Mouse (Mus musculus) heart, embryonic 14.5 days (tissue): ENCODE results near the gene Il10rb. TPM values are rescaled to one million over a fixed set of nuclear protein-coding genes. Genes with fewer than 3 reads are reported as not detected.

Experiments
- ATAC-seq: fragments of 200-750 bp; cut with Nextera tagmentation; 2 replicates; pipeline ENCODE4 v1.8.0; 2017; ENCODE audit warnings: low read depth, moderate TSS enrichment; ENCODE audit not compliant: insufficient number of reproducible peaks, insufficient read depth, low FRiP score
- H3K27ac ChIP-seq, 2 experiments: fragments of 200-500 bp in 1 of 2; fragments of 300-500 bp in 1 of 2; sonication (generic) in 1 of 2; replicated peaks in 1 of 2; 2 replicates each; pipeline ENCODE4 v1.5.1; 2012 to 2014; ENCODE audit warnings: low read depth in 2 of 2, low read length in 2 of 2, control low read depth in 1 of 2, mild to moderate bottlenecking in 1 of 2, mixed read lengths in 1 of 2; ENCODE audit not compliant: control insufficient read depth in 1 of 2, insufficient read depth in 1 of 2
- H3K27me3 ChIP-seq: fragments of 300-500 bp; sonication (generic); 2 replicates; pipeline ENCODE4 v1.6.1; 2014; ENCODE audit warnings: mild to moderate bottlenecking, low read length, control low read depth; ENCODE audit not compliant: control insufficient read depth, insufficient read depth
- H3K36me3 ChIP-seq: fragments of 300-500 bp; sonication (generic); 2 replicates; pipeline ENCODE4 v1.6.1; 2014; ENCODE audit warnings: mild to moderate bottlenecking, control low read depth, low read length, mixed read lengths; ENCODE audit not compliant: control insufficient read depth, insufficient read depth
- H3K4me1 ChIP-seq, 2 experiments: fragments of 200-500 bp in 1 of 2; fragments of 300-500 bp in 1 of 2; sonication (generic) in 1 of 2; 2 replicates each; pipeline ENCODE4 v1.6.1; 2012 to 2014; ENCODE audit warnings: low read length in 2 of 2, control low read depth in 1 of 2, mixed read lengths in 1 of 2; ENCODE audit not compliant: control insufficient read depth in 2 of 2, insufficient read depth in 2 of 2
- H3K4me2 ChIP-seq: fragments of 300-500 bp; sonication (generic); 2 replicates; pipeline ENCODE4 v1.6.1; 2014; ENCODE audit warnings: mild to moderate bottlenecking, low read length
- H3K4me3 ChIP-seq, 2 experiments: fragments of 200-500 bp in 1 of 2; fragments of 300-500 bp in 1 of 2; sonication (generic) in 1 of 2; 2 replicates each; pipeline ENCODE4 v1.5.1; 2012 to 2014; ENCODE audit warnings: low read length in 2 of 2, mild to moderate bottlenecking in 2 of 2, control low read depth in 1 of 2, low read depth in 1 of 2, moderate library complexity in 1 of 2; ENCODE audit not compliant: control insufficient read depth in 1 of 2, insufficient read depth in 1 of 2
- H3K9ac ChIP-seq: fragments of 300-500 bp; sonication (generic); 2 replicates; pipeline ENCODE4 v1.6.1; 2014; ENCODE audit warnings: mild to moderate bottlenecking, low read length
- H3K9me3 ChIP-seq: fragments of 300-500 bp; sonication (generic); 2 replicates; pipeline ENCODE4 v1.6.1; 2016; ENCODE audit warnings: low read length, control low read depth; ENCODE audit not compliant: control insufficient read depth
- WGBS: fragments of 180-500 bp; shearing (Covaris S2); extraction: QIAGEN DNeasy Blood & Tissue Kit; methylation state at CpG from one replicate; pipeline ENCODE4 v1.1.7; 2014; 5-methylcytosine and 5-hydroxymethylcytosine counted together
- polyA plus RNA-seq: library from polyadenylated mRNA; unstranded; fragments of >200 nt; fragmentation: Nextera tagmentation; extraction: Ambion mirVana; gene quantifications from 2 replicates; pipeline ENCODE4 v1.2.1, GENCODE M21; 2014

Il10rb gene
- polyA plus RNA-seq, 1 experiment from 2014 or later, result 59.2 TPM

- H3K27me3 ChIP-seq, result no peaks in the 10 kb centered on the region
- H3K36me3 ChIP-seq, result peaks cover 55% of the 10 kb centered on the region
- 73% methylated on average over 8 of the region's 8 CpGs for WGBS
- no peak overlapping the region for H3K27ac ChIP-seq
- H3K4me2 ChIP-seq, result no peak overlapping the region
- H3K4me3 ChIP-seq, result no peak overlapping the region
- H3K9me3 ChIP-seq, result no peaks in the 10 kb centered on the region
- H3K9ac ChIP-seq, result no peak overlapping the region
- ATAC-seq, result no peak
- peaks cover 0 to 7% of the 10 kb centered on the region in 2 experiments; a peak in 2 of 4 replicates for H3K4me1 ChIP-seq
Observed at GRCm38 (mm10) chr16:91395633-91396392, 10.2 kb upstream of the Il10rb start.

- no peaks in the 10 kb centered on the region for H3K27me3 ChIP-seq
- no peak overlapping the region for H3K4me2 ChIP-seq
- no peak overlapping the region for H3K4me3 ChIP-seq
- 37% methylated on average over 10 of the region's 10 CpGs for WGBS
- peaks cover 56% of the 10 kb centered on the region for H3K36me3 ChIP-seq
- H3K9ac ChIP-seq, result no peak overlapping the region
- ATAC-seq, result no peak
- peaks cover 0 to 7% of the 10 kb centered on the region in 2 experiments; a peak in 2 of 4 replicates for H3K4me1 ChIP-seq
- H3K9me3 ChIP-seq, result no peaks in the 10 kb centered on the region
- H3K27ac ChIP-seq, result no peak overlapping the region
Observed at GRCm38 (mm10) chr16:91396844-91397537, 9.0 kb upstream of the Il10rb start.

GRCm38 (mm10) chr16:91398030-91398429 lies 7.9 kb upstream of the Il10rb start:
- 88% methylated on average over 12 of the region's 12 CpGs for WGBS
- H3K9me3 ChIP-seq, result no peaks in the 10 kb centered on the region
- ATAC-seq, result no peak
- H3K27me3 ChIP-seq, result no peaks in the 10 kb centered on the region
- no peak overlapping the region for H3K9ac ChIP-seq
- H3K4me1 ChIP-seq, result peaks cover 0 to 7% of the 10 kb centered on the region in 2 experiments; a peak in 2 of 4 replicates
- H3K27ac ChIP-seq, result no peak overlapping the region
- H3K4me2 ChIP-seq, result no peak overlapping the region
- no peak overlapping the region for H3K4me3 ChIP-seq
- peaks cover 53% of the 10 kb centered on the region for H3K36me3 ChIP-seq

- no peak for ATAC-seq
- H3K9ac ChIP-seq, result no peak overlapping the region
- H3K36me3 ChIP-seq, result peaks cover 50% of the 10 kb centered on the region
- H3K4me1 ChIP-seq, result peaks cover 0 to 7% of the 10 kb centered on the region in 2 experiments; a peak in 2 of 4 replicates
- no peak overlapping the region for H3K27ac ChIP-seq
- H3K4me2 ChIP-seq, result no peak overlapping the region
- no peaks in the 10 kb centered on the region for H3K27me3 ChIP-seq
- no peak overlapping the region for H3K4me3 ChIP-seq
- 91% methylated on average over 7 of the region's 7 CpGs for WGBS
- no peaks in the 10 kb centered on the region for H3K9me3 ChIP-seq
Observed at GRCm38 (mm10) chr16:91398944-91399343, 7.0 kb upstream of the Il10rb start.

GRCm38 (mm10) chr16:91401569-91402165 lies 4.3 kb upstream of the Il10rb start:
- H3K27me3 ChIP-seq, result no peaks in the 10 kb centered on the region
- peaks cover 4 to 6% of the 10 kb centered on the region in 2 experiments; a peak in 3 of 4 replicates for H3K4me1 ChIP-seq
- no peak for ATAC-seq
- H3K4me2 ChIP-seq, result no peak overlapping the region
- H3K27ac ChIP-seq, result no peak overlapping the region
- peaks cover 37% of the 10 kb centered on the region for H3K36me3 ChIP-seq
- no peaks in the 10 kb centered on the region for H3K9me3 ChIP-seq
- H3K4me3 ChIP-seq, result no peak overlapping the region
- 85% methylated on average over 6 of the region's 6 CpGs for WGBS
- H3K9ac ChIP-seq, result no peak overlapping the region

- Histone ChIP-seq H3K9me3 (no peaks in the 10 kb centered on the region), H3K27me3 (no peaks in the 10 kb centered on the region), H3K4me1 (peaks cover 13 to 19% of the 10 kb centered on the region in 2 experiments; a peak in 3 of 4 replicates), H3K4me3 (no peak overlapping the region), H3K36me3 (peaks cover 42% of the 10 kb centered on the region), H3K4me2 (no peak overlapping the region), H3K9ac (no peak overlapping the region), H3K27ac (no peak overlapping the region)
- ATAC-seq, result no peak
- WGBS, result 68% methylated on average over 9 of the region's 9 CpGs
Observed at GRCm38 (mm10) chr16:91403784-91404183, 2.2 kb upstream of the Il10rb start.

GRCm38 (mm10) chr16:91404187-91404586 lies 1.8 kb upstream of the Il10rb start:
- H3K9me3 ChIP-seq, result no peaks in the 10 kb centered on the region

More at GRCm38 (mm10) chr16:91404187-91404586, 1.8 kb upstream of the Il10rb start:
- H3K4me3 ChIP-seq, result no peak overlapping the region
- ATAC-seq, result no peak
- peaks cover 13 to 23% of the 10 kb centered on the region in 2 experiments; a peak in 3 of 4 replicates for H3K4me1 ChIP-seq
- H3K9ac ChIP-seq, result no peak overlapping the region
- H3K27me3 ChIP-seq, result no peaks in the 10 kb centered on the region
- no peak overlapping the region for H3K4me2 ChIP-seq
- 86% methylated on average over 8 of the region's 8 CpGs for WGBS
- no peak overlapping the region for H3K27ac ChIP-seq
- peaks cover 45% of the 10 kb centered on the region for H3K36me3 ChIP-seq
